Comparison of ENCODE assay signal across 9 mouse cellular contexts in genomic region chr6:120473427-120473826, GRCm38 (mm10). TPM values are rescaled to one million over a fixed set of nuclear protein-coding genes. Genes with fewer than 3 reads are reported as not detected.
DNase-seq lines count a peak whose midpoint lies in the region; ATAC-seq and TF ChIP-seq lines count a peak whose summit lies in the region.
"Had no signal": no experiment of that assay in that cellular context is flagged by ENCODE, and none has a peak within 500 bp of the region (broad histone marks: within the 10 kb centered on the region; RNA-seq: fewer than 3 reads in every experiment).

No protein-coding gene starts in this region.

- H3K4me3 ChIP-seq in forebrain, embryonic 10.5 days = no peak overlapping the region
- H3K4me3 ChIP-seq in forebrain, postnatal 0 days (ENCODE audit: low read depth, low read length) = no peak overlapping the region
- H3K4me3 ChIP-seq in kidney, embryonic 15.5 days (replicated peaks) = no peak overlapping the region
- H3K4me3 ChIP-seq: embryonic facial prominence, embryonic 12.5 days had no signal

- no peak for DNase-seq in forebrain, embryonic 10.5 days (ENCODE audit: extremely low spot score, low spot score)
- no peak for DNase-seq in forebrain, postnatal 0 days
- DNase-seq in brain, adult 2 months (ENCODE audit: low read depth, low spot score) = peak; percentile 67
- DNase-seq in lung, postnatal 4 days = peak; percentile 76 to 83
- DNase-seq in urinary bladder, postnatal 36 days (ENCODE audit: low spot score in 2 of 2) = no peak
- DNase-seq in adrenal gland, adult 8-10 months = no peak
- no peak for DNase-seq in MN1 (ENCODE audit: low spot score)

- ATAC-seq in forebrain, postnatal 0 days = no peak
- peak; percentile 42; the same call in 1 of the 2 replicates for ATAC-seq in kidney, embryonic 15.5 days (replicated peaks; ENCODE audit: low FRiP score)

- 53% methylated on average over 5 of the region's 5 CpGs for WGBS in forebrain, embryonic 10.5 days
- 32% methylated on average over 5 of the region's 5 CpGs for WGBS in forebrain, postnatal 0 days
- WGBS in kidney, embryonic 15.5 days = 48% methylated on average over 5 of the region's 5 CpGs

- no peaks in the 10 kb centered on the region for H3K27me3 ChIP-seq in forebrain, embryonic 10.5 days (ENCODE audit: poor library complexity, severe bottlenecking)
- H3K27me3 ChIP-seq in forebrain, postnatal 0 days (ENCODE audit: insufficient read depth, low read length) = no peaks in the 10 kb centered on the region
- H3K27me3 ChIP-seq in kidney, embryonic 15.5 days = no peaks in the 10 kb centered on the region
- H3K27me3 ChIP-seq: embryonic facial prominence, embryonic 12.5 days had no signal

- peaks cover 31% of the 10 kb centered on the region for H3K4me1 ChIP-seq in forebrain, embryonic 10.5 days
- peaks cover 12% of the 10 kb centered on the region; the same call in 1 of the 2 replicates for H3K4me1 ChIP-seq in forebrain, postnatal 0 days (ENCODE audit: insufficient read depth)
- no peaks in the 10 kb centered on the region for H3K4me1 ChIP-seq in kidney, embryonic 15.5 days

- H3K9me3 ChIP-seq in forebrain, embryonic 10.5 days = no peaks in the 10 kb centered on the region
- no peaks in the 10 kb centered on the region for H3K9me3 ChIP-seq in forebrain, postnatal 0 days (ENCODE audit: low read length)
- no peaks in the 10 kb centered on the region for H3K9me3 ChIP-seq in kidney, embryonic 15.5 days (replicated peaks)
- H3K9me3 ChIP-seq: embryonic facial prominence, embryonic 12.5 days had no signal

- no peaks in the 10 kb centered on the region for H3K36me3 ChIP-seq in forebrain, embryonic 10.5 days (replicated peaks)
- no peaks in the 10 kb centered on the region for H3K36me3 ChIP-seq in forebrain, postnatal 0 days (ENCODE audit: insufficient read depth)
- no peaks in the 10 kb centered on the region for H3K36me3 ChIP-seq in kidney, embryonic 15.5 days
- H3K36me3 ChIP-seq: embryonic facial prominence, embryonic 12.5 days had no signal

- H3K9ac ChIP-seq in forebrain, postnatal 0 days = no peak overlapping the region
- no peak overlapping the region for H3K9ac ChIP-seq in kidney, embryonic 15.5 days
- H3K9ac ChIP-seq: embryonic facial prominence, embryonic 12.5 days had no signal

- TF ChIP-seq CTCF in forebrain, postnatal 0 days (IDR thresholded peaks at IDR 0.05; ENCODE audit: low read depth) = no peak

- no peak overlapping the region for H3K4me2 ChIP-seq in forebrain, postnatal 0 days (ENCODE audit: low read depth)
- H3K4me2 ChIP-seq in kidney, embryonic 15.5 days = no peak overlapping the region
- H3K4me2 ChIP-seq: embryonic facial prominence, embryonic 12.5 days had no signal

- H3K27ac ChIP-seq in forebrain, embryonic 10.5 days = peak overlapping the region; percentile 84
- H3K27ac ChIP-seq in forebrain, postnatal 0 days (ENCODE audit: low read depth, low read length) = no peak overlapping the region
- no peak overlapping the region for H3K27ac ChIP-seq in kidney, embryonic 15.5 days
- H3K27ac ChIP-seq: embryonic facial prominence, embryonic 12.5 days had no signal

RNA-seq across cellular contexts. Expression of gene Il17ra, which starts 10.4 kb away (rescaled TPM):
- 4.1 and 4.4 TPM in 2 replicates for polyA plus RNA-seq in forebrain, embryonic 10.5 days (2016; fragmentation: Nextera tagmentation; extraction: Ambion mirVana)
- total RNA-seq in forebrain, postnatal 0 days (2014; rRNA removed) = 2.5 and 4.2 TPM in 2 replicates
- 3.2 and 3.4 TPM in 2 replicates for polyA plus RNA-seq in forebrain, postnatal 0 days (2015; fragmentation: Nextera tagmentation; extraction: Ambion mirVana)
- polyA plus RNA-seq in kidney, embryonic 15.5 days (2015; fragmentation: Nextera tagmentation; extraction: Ambion mirVana) = 4.4 and 5.4 TPM in 2 replicates
- total RNA-seq in adrenal gland, adult 8-10 months (2022) = 10 to 100 TPM; 12.9 to 14.8 (median 13.4) TPM

RNA-seq across cellular contexts. Expression of gene Tmem121b, which starts 20.2 kb away (rescaled TPM):
- 0.27 and 0.47 TPM in 2 replicates for polyA plus RNA-seq in forebrain, embryonic 10.5 days (2016; fragmentation: Nextera tagmentation; extraction: Ambion mirVana)
- total RNA-seq in forebrain, postnatal 0 days (2014; rRNA removed) = 26.1 and 27.6 TPM in 2 replicates
- polyA plus RNA-seq in forebrain, postnatal 0 days (2015; fragmentation: Nextera tagmentation; extraction: Ambion mirVana) = 2.7 and 3.0 TPM in 2 replicates
- polyA plus RNA-seq in kidney, embryonic 15.5 days (2015; fragmentation: Nextera tagmentation; extraction: Ambion mirVana) = 0.06 and 0.13 TPM in 2 replicates
- under 1 TPM in 3 of 4 experiments, not detected in 1; 0.07 to 0.12 (median 0.08) TPM for total RNA-seq in adrenal gland, adult 8-10 months (2022)

RNA-seq across cellular contexts. Expression of gene Hdhd5, which starts 57.7 kb away (rescaled TPM):
- polyA plus RNA-seq in forebrain, embryonic 10.5 days (2016; fragmentation: Nextera tagmentation; extraction: Ambion mirVana) = 20.2 and 23.6 TPM in 2 replicates
- total RNA-seq in forebrain, postnatal 0 days (2014; rRNA removed) = 27.8 and 29.9 TPM in 2 replicates
- 13.9 and 14.9 TPM in 2 replicates for polyA plus RNA-seq in forebrain, postnatal 0 days (2015; fragmentation: Nextera tagmentation; extraction: Ambion mirVana)
- polyA plus RNA-seq in kidney, embryonic 15.5 days (2015; fragmentation: Nextera tagmentation; extraction: Ambion mirVana) = 19.4 and 19.8 TPM in 2 replicates
- 10 to 100 TPM; 35.7 to 48.0 (median 40.7) TPM for total RNA-seq in adrenal gland, adult 8-10 months (2022)

Comparison
In these comparisons a context has a peak if more than half of its experiments do, and no peak if none do; other contexts are left out.
1. DNase-seq: peak in brain, adult 2 months (single experiment) and lung, postnatal 4 days (2 of 2); none in forebrain, embryonic 10.5 days (single experiment), forebrain, postnatal 0 days (single experiment), urinary bladder, postnatal 36 days (0 of 2), adrenal gland, adult 8-10 months (single experiment) and MN1 (single experiment).